Mouse (Mus musculus) left cerebral cortex, postnatal 14 days (tissue): ENCODE measurements around the gene Ddc. TPM values are rescaled to one million over a fixed set of nuclear protein-coding genes. Genes with fewer than 3 reads are reported as not detected.

Experiments used
- DNase-seq, 2 experiments: peaks; one replicate each; pipeline ENCODE4 v3.0.0; 2021 to 2022; ENCODE audit warnings: low spot score in 2 of 2, mixed read lengths in 1 of 2
- intact Hi-C: fragments of 180-260 bp; cut with DNase I; formaldehyde crosslinking; loops from one replicate; pipeline ENCODE4 v1.15.1; 2025
- total RNA-seq, 2 experiments: library from RNA; stranded (reverse); gene quantifications; 2 replicates each; pipeline ENCODE4 v1.2.3; 2021

Gene Ddc
- total RNA-seq, 2 experiments from 2014 or later: 5.1 to 5.4 TPM

DNA sequence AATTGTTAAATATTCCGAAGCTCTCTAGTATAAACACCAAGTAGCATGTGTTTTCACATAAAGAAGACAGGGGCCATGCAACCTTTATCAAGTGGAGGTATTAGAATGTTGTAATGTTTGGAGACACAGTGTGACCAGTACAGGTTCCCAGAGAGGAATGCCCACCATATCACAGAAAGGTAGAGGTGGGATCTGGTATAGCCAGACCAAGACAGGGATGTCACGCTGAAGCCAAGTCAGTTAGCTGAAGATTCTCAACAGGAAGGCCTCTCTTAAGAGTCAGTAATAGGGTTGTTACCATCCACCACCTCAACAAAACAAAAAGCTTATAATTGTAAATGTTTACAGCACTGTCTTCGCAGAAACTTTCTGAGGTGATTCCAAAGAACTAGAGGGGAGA lies 127.3 kb downstream of the Ddc start:
- intact Hi-C loops: no loop called here
- DNase-seq: no peak

DNA sequence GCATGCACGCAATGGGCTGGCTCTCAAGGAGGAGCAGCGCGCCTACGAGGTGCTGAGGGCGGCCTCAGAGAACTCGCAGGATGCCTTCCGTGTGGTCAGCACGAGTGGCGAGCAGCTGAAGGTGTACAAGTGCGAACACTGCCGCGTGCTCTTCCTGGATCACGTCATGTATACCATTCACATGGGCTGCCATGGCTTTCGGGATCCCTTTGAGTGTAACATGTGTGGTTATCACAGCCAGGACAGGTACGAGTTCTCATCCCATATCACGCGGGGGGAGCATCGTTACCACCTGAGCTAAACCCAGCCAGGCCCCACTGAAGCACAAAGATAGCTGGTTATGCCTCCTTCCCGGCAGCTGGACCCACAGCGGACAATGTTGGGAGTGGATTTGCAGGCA lies 128.7 kb downstream of the Ddc start:
- intact Hi-C loops: no loop called here

DNA sequence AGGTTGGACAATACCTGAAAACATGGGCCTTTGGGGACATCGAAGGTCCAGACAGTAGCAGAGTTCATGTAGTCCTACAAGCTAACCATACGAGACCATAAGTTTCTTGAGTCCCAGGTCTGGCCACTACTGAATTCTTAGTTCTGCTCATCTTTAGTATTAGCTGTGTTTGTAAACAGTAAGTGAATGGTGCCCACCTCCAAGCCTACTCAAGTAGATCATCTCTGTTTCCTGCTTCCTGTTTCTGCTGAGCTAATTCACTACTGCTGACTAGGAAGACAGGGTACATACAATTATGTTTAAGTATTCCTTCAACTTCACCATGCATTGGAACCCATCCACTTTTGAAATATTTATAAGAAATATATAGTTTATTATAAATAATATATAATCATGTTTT lies 129.9 kb downstream of the Ddc start:
- intact Hi-C loops: no loop called here
- DNase-seq: no peak

More for the DNA sequence above, 128.7 kb downstream of the Ddc start:
- DNase-seq: no peak

DNA sequence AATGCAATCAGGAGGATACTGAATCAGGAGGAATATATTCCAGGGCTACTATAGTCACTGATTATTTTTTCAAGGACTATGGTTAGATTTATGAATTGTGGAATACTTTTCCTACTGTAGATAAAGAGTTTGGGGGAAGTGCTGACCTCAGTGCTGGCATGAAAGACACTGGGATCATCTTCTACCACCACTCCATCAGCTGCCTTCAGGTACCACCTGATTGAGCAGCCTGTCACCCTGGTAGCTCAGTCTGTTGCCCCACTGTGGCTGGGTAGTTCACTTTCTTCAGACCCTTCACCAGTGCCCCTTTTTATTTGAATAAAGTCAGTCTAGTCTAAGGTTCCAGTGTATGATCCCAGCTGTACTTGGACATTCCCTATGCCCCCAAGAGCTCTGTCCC lies 131.2 kb downstream of the Ddc start:
- intact Hi-C loops: no loop called here
- DNase-seq: no peak

DNA sequence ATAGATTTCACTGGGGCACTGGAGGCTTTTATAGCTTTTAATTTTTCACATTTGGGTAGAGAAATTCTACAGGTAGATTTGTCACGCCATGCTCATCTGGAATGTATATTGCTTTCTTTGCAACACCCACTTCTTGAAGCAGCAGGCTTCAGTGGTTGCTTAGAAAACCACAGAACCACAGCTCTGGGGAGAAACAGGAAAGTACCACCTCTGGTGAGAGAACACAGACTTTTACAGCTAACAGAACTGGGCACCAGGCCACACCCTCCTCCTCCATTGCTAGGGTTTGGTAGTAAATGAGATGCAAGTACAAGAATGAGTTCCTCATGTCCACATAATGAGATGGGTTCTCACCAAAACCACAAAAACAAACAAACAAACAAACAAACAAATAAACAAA lies 131.8 kb downstream of the Ddc start:
- no peak for DNase-seq
- intact Hi-C loops: no loop called here

DNA sequence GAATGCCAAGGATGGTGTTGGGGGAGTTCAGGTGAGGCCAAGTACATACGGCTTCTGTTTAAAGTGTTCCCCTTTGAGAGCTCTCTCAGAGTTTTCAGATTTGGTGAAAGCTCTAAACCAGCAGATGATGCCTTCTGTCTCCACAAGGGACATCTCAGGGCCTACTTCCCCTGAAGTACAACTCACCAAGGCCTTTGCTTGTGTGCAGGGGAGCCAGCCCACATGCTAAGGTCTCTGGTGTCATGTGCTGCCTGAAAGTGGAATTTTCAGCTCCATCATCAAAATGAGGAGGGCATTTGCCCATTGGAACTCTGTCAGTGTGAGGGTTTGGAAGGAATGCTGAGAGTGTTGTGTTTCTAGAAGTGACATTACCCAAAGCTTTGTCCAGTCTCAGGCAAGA lies 132.5 kb downstream of the Ddc start:
- intact Hi-C loops: no loop called here
- DNase-seq: no peak

Other genes starting within 250 kb of the Ddc start
- gene Ikzf1, start 213.1 kb downstream of the Ddc start, total RNA-seq: 1 to 10 TPM; 3.4 to 4.0 TPM
- under 1 TPM; 0.70 to 0.81 TPM for gene Fignl1, start 89.2 kb downstream of the Ddc start, total RNA-seq
- 10 to 100 TPM; 43.3 to 45.1 TPM for gene Grb10, start 140.5 kb upstream of the Ddc start, total RNA-seq